ENCODE assay signal across 10 mouse cellular contexts in genomic region chr7:67230221-67230620, GRCm38 (mm10). TPM values are rescaled to one million over a fixed set of nuclear protein-coding genes. Genes with fewer than 3 reads are reported as not detected.
DNase-seq lines count a peak whose midpoint lies in the region; ATAC-seq and TF ChIP-seq lines count a peak whose summit lies in the region.
"Had no signal": no experiment of that assay in that cellular context is flagged by ENCODE, and none has a peak within 500 bp of the region (broad histone marks: within the 10 kb centered on the region; RNA-seq: fewer than 3 reads in every experiment).

No protein-coding gene starts in this region.

- H3K9me3 ChIP-seq in intestine, embryonic 14.5 days (ENCODE audit: control insufficient read depth, low read length): no peaks in the 10 kb centered on the region
- no peaks in the 10 kb centered on the region for H3K9me3 ChIP-seq in intestine, embryonic 16.5 days (ENCODE audit: control insufficient read depth, low read length)
- H3K9me3 ChIP-seq in limb, embryonic 10.5 days (replicated peaks): no peaks in the 10 kb centered on the region
- no peaks in the 10 kb centered on the region for H3K9me3 ChIP-seq in intestine, postnatal 0 days (ENCODE audit: control insufficient read depth)
- H3K9me3 ChIP-seq in hindbrain, embryonic 16.5 days (ENCODE audit: control insufficient read depth, low read length): no peaks in the 10 kb centered on the region
- H3K9me3 ChIP-seq: liver, embryonic 15.5 days had no signal

- no peak for TF ChIP-seq CTCF in intestine, postnatal 0 days (IDR thresholded peaks at IDR 0.05; ENCODE audit: low read depth)

- no peak overlapping the region for H3K9ac ChIP-seq in intestine, embryonic 14.5 days (ENCODE audit: low read length)
- H3K9ac ChIP-seq in intestine, embryonic 16.5 days (ENCODE audit: low read depth, low read length): no peak overlapping the region
- no peak overlapping the region for H3K9ac ChIP-seq in intestine, postnatal 0 days (ENCODE audit: low read depth, low read length)
- no peak overlapping the region for H3K9ac ChIP-seq in hindbrain, embryonic 16.5 days (ENCODE audit: low read depth, low read length)
- H3K9ac ChIP-seq: liver, embryonic 15.5 days had no signal

- no peak overlapping the region for H3K27ac ChIP-seq in intestine, embryonic 14.5 days (ENCODE audit: low read depth)
- H3K27ac ChIP-seq in intestine, embryonic 16.5 days (ENCODE audit: low read length): no peak overlapping the region
- H3K27ac ChIP-seq in limb, embryonic 10.5 days: no peak overlapping the region
- no peak overlapping the region for H3K27ac ChIP-seq in intestine, postnatal 0 days (ENCODE audit: low read depth, low read length)
- H3K27ac ChIP-seq in hindbrain, embryonic 16.5 days (ENCODE audit: low read depth, low read length): no peak overlapping the region
- H3K27ac ChIP-seq: liver, embryonic 15.5 days had no signal

- no peaks in the 10 kb centered on the region for H3K4me1 ChIP-seq in intestine, embryonic 14.5 days (replicated peaks; ENCODE audit: control insufficient read depth, insufficient read depth, low read length)
- no peaks in the 10 kb centered on the region for H3K4me1 ChIP-seq in intestine, embryonic 16.5 days (ENCODE audit: control insufficient read depth, insufficient read depth, low read length)
- H3K4me1 ChIP-seq in limb, embryonic 10.5 days: no peaks in the 10 kb centered on the region
- H3K4me1 ChIP-seq in intestine, postnatal 0 days (replicated peaks; ENCODE audit: control insufficient read depth, insufficient read depth, low read length): no peaks in the 10 kb centered on the region
- H3K4me1 ChIP-seq in hindbrain, embryonic 16.5 days (ENCODE audit: control insufficient read depth, insufficient read depth, low read depth, low read length): peaks cover 7% of the 10 kb centered on the region; the same call in 1 of the 2 replicates
- H3K4me1 ChIP-seq: liver, embryonic 15.5 days had no signal

- peaks cover 44% of the 10 kb centered on the region for H3K36me3 ChIP-seq in intestine, embryonic 14.5 days (ENCODE audit: control insufficient read depth, insufficient read depth, low read length)
- 0 out of 2 replicates have a peak, but pooled peaks cover 9% of the 10 kb centered on the region for H3K36me3 ChIP-seq in intestine, embryonic 16.5 days (ENCODE audit: control insufficient read depth, insufficient read depth, low read length)
- H3K36me3 ChIP-seq in limb, embryonic 10.5 days: peaks cover 46% of the 10 kb centered on the region
- peaks cover 41% of the 10 kb centered on the region for H3K36me3 ChIP-seq in intestine, postnatal 0 days (ENCODE audit: control insufficient read depth, insufficient read depth)
- H3K36me3 ChIP-seq in hindbrain, embryonic 16.5 days (ENCODE audit: control insufficient read depth, insufficient read depth, low read length): peaks cover 19% of the 10 kb centered on the region

- no peak overlapping the region for H3K4me3 ChIP-seq in intestine, embryonic 14.5 days (ENCODE audit: low read depth, low read length)
- no peak overlapping the region for H3K4me3 ChIP-seq in intestine, embryonic 16.5 days (ENCODE audit: low read length)
- no peak overlapping the region for H3K4me3 ChIP-seq in limb, embryonic 10.5 days
- H3K4me3 ChIP-seq in intestine, postnatal 0 days (ENCODE audit: low read depth, low read length): no peak overlapping the region
- no peak overlapping the region for H3K4me3 ChIP-seq in hindbrain, embryonic 16.5 days (ENCODE audit: low read length)
- H3K4me3 ChIP-seq: liver, embryonic 15.5 days had no signal

- H3K27me3 ChIP-seq in intestine, embryonic 14.5 days (replicated peaks; ENCODE audit: control insufficient read depth, insufficient read depth, low read length): no peaks in the 10 kb centered on the region
- no peaks in the 10 kb centered on the region for H3K27me3 ChIP-seq in intestine, embryonic 16.5 days (replicated peaks; ENCODE audit: control insufficient read depth, insufficient read depth, low read length)
- H3K27me3 ChIP-seq in limb, embryonic 10.5 days (ENCODE audit: low read depth, poor library complexity, severe bottlenecking): no peaks in the 10 kb centered on the region
- no peaks in the 10 kb centered on the region for H3K27me3 ChIP-seq in intestine, postnatal 0 days (replicated peaks; ENCODE audit: control insufficient read depth, insufficient read depth, low read length)
- H3K27me3 ChIP-seq in hindbrain, embryonic 16.5 days (replicated peaks; ENCODE audit: control insufficient read depth, insufficient read depth, low read length): no peaks in the 10 kb centered on the region
- H3K27me3 ChIP-seq: liver, embryonic 15.5 days had no signal

- ATAC-seq in intestine, embryonic 14.5 days (replicated peaks; ENCODE audit: low FRiP score, low TSS enrichment, low read depth): no peak
- no peak for ATAC-seq in intestine, embryonic 16.5 days
- no peak for ATAC-seq in intestine, postnatal 0 days
- no peak for ATAC-seq in hindbrain, embryonic 16.5 days

- peak; percentile 44 for DNase-seq in intestine, embryonic 14.5 days (ENCODE audit: low spot score)
- peak; percentile 24 for DNase-seq in brain, embryonic 18.5 days (ENCODE audit: low read depth, low spot score)
- peak; percentile 99 for DNase-seq in heart, adult 11 months
- DNase-seq in limb, embryonic 10.5 days (ENCODE audit: low spot score): peak; percentile 14
- DNase-seq in right cerebral cortex, postnatal 4 days: no peak
- DNase-seq: cerebellum, adult 9-10 months had no signal

- 93% methylated on average over 3 of the region's 3 CpGs for WGBS in intestine, embryonic 14.5 days
- WGBS in intestine, embryonic 16.5 days: 81% methylated on average over 3 of the region's 3 CpGs
- WGBS in limb, embryonic 10.5 days: 97% methylated on average over 3 of the region's 3 CpGs
- 83% methylated on average over 3 of the region's 3 CpGs for WGBS in intestine, postnatal 0 days
- WGBS in hindbrain, embryonic 16.5 days: 66% methylated on average over 3 of the region's 3 CpGs

- H3K4me2 ChIP-seq in intestine, embryonic 14.5 days (ENCODE audit: low read length): no peak overlapping the region
- H3K4me2 ChIP-seq in intestine, embryonic 16.5 days (ENCODE audit: low read depth, low read length): no peak overlapping the region
- H3K4me2 ChIP-seq in intestine, postnatal 0 days (replicated peaks; ENCODE audit: low read depth): no peak overlapping the region
- H3K4me2 ChIP-seq in hindbrain, embryonic 16.5 days (ENCODE audit: low read length): no peak overlapping the region
- H3K4me2 ChIP-seq: liver, embryonic 15.5 days had no signal

RNA-seq across cellular contexts. Expression of gene Lysmd4, which starts 7.9 kb away (rescaled TPM):
- polyA plus RNA-seq in intestine, embryonic 14.5 days (2014; fragmentation: Nextera tagmentation; extraction: Ambion mirVana): 10.6 and 12.2 TPM in 2 replicates
- 11.5 and 11.8 TPM in 2 replicates for polyA plus RNA-seq in intestine, embryonic 16.5 days (2015; fragmentation: Nextera tagmentation; extraction: Ambion mirVana)
- 12.1 and 15.2 TPM in 2 replicates for polyA plus RNA-seq in limb, embryonic 10.5 days (2016; fragmentation: Nextera tagmentation; extraction: Ambion mirVana)
- 9.3 and 9.6 TPM in 2 replicates for polyA plus RNA-seq in intestine, postnatal 0 days (2015; fragmentation: Nextera tagmentation; extraction: Ambion mirVana)
- 37.5 and 41.2 TPM in 2 replicates for polyA plus RNA-seq in hindbrain, embryonic 16.5 days (2015; fragmentation: Nextera tagmentation; extraction: Ambion mirVana)
